In genomic region chr4:84805431-84805830, GRCm38 (mm10) we compare ENCODE assay signal across 18 mouse cellular contexts.
A peak's percentile ranks its signal among the peaks of the same experiment; 100 is the strongest.
DNase-seq lines count a peak whose midpoint lies in the region; ATAC-seq and TF ChIP-seq lines count a peak whose summit lies in the region.
"Had no signal": no experiment of that assay in that cellular context is flagged by ENCODE, and none has a peak within 500 bp of the region (broad histone marks: within the 10 kb centered on the region; RNA-seq: fewer than 3 reads in every experiment).

No protein-coding gene starts in this region.

- H3K36me3 ChIP-seq in limb, embryonic 14.5 days (ENCODE audit: control insufficient read depth, insufficient read depth, low read length) = no peaks in the 10 kb centered on the region
- H3K36me3 ChIP-seq in limb, embryonic 10.5 days = no peaks in the 10 kb centered on the region
- no peaks in the 10 kb centered on the region for H3K36me3 ChIP-seq in kidney, embryonic 15.5 days
- H3K36me3 ChIP-seq: embryonic facial prominence, embryonic 13.5 days; forebrain, embryonic 15.5 days had no signal

- no peak overlapping the region for H3K9ac ChIP-seq in limb, embryonic 14.5 days (ENCODE audit: low read depth, low read length, severe bottlenecking)
- H3K9ac ChIP-seq in kidney, embryonic 15.5 days = no peak overlapping the region
- H3K9ac ChIP-seq: embryonic facial prominence, embryonic 13.5 days; forebrain, embryonic 13.5 days; forebrain, embryonic 15.5 days; forebrain, postnatal 0 days had no signal

- H3K4me2 ChIP-seq in limb, embryonic 14.5 days (replicated peaks; ENCODE audit: low read depth, low read length, severe bottlenecking) = no peak overlapping the region
- no peak overlapping the region for H3K4me2 ChIP-seq in kidney, embryonic 15.5 days
- H3K4me2 ChIP-seq: embryonic facial prominence, embryonic 13.5 days; forebrain, embryonic 13.5 days; forebrain, embryonic 15.5 days had no signal

- no peak overlapping the region for H3K4me3 ChIP-seq in limb, embryonic 14.5 days (replicated peaks; ENCODE audit: low read length)
- H3K4me3 ChIP-seq in limb, embryonic 10.5 days = no peak overlapping the region
- no peak overlapping the region for H3K4me3 ChIP-seq in kidney, embryonic 15.5 days (replicated peaks)
- H3K4me3 ChIP-seq: embryonic facial prominence, embryonic 13.5 days; forebrain, embryonic 13.5 days; forebrain, embryonic 15.5 days had no signal

- WGBS in limb, embryonic 14.5 days = 77% methylated on average over 2 of the region's 2 CpGs
- WGBS in limb, embryonic 10.5 days = 98% methylated on average over 2 of the region's 2 CpGs
- 77% methylated on average over 2 of the region's 2 CpGs for WGBS in kidney, embryonic 15.5 days

- no peaks in the 10 kb centered on the region for H3K27me3 ChIP-seq in limb, embryonic 14.5 days (ENCODE audit: control insufficient read depth, insufficient read depth, low read length)
- H3K27me3 ChIP-seq in limb, embryonic 10.5 days (ENCODE audit: low read depth, poor library complexity, severe bottlenecking) = no peaks in the 10 kb centered on the region
- H3K27me3 ChIP-seq in kidney, embryonic 15.5 days = no peaks in the 10 kb centered on the region
- H3K27me3 ChIP-seq: embryonic facial prominence, embryonic 13.5 days; forebrain, embryonic 13.5 days; forebrain, embryonic 15.5 days had no signal

- no peak for TF ChIP-seq POLR2A in limb, embryonic 14.5 days (IDR thresholded peaks at IDR 0.05; ENCODE audit: borderline replicate concordance, extremely low read depth, insufficient read depth, insufficient read length)

- H3K4me1 ChIP-seq in limb, embryonic 14.5 days (ENCODE audit: control insufficient read depth, insufficient read depth, low read length) = peaks cover 7% of the 10 kb centered on the region
- no peaks in the 10 kb centered on the region for H3K4me1 ChIP-seq in limb, embryonic 10.5 days
- H3K4me1 ChIP-seq in kidney, embryonic 15.5 days = no peaks in the 10 kb centered on the region
- H3K4me1 ChIP-seq: embryonic facial prominence, embryonic 13.5 days; forebrain, embryonic 13.5 days; forebrain, embryonic 15.5 days had no signal

- H3K27ac ChIP-seq in limb, embryonic 14.5 days (replicated peaks; ENCODE audit: low read depth, low read length) = no peak overlapping the region
- no peak overlapping the region for H3K27ac ChIP-seq in limb, embryonic 10.5 days
- no peak overlapping the region for H3K27ac ChIP-seq in kidney, embryonic 15.5 days
- H3K27ac ChIP-seq: embryonic facial prominence, embryonic 13.5 days; forebrain, embryonic 13.5 days; forebrain, embryonic 15.5 days had no signal

- H3K9me3 ChIP-seq in limb, embryonic 14.5 days (ENCODE audit: control insufficient read depth, low read length) = no peaks in the 10 kb centered on the region
- H3K9me3 ChIP-seq in limb, embryonic 10.5 days (replicated peaks) = no peaks in the 10 kb centered on the region
- no peaks in the 10 kb centered on the region for H3K9me3 ChIP-seq in kidney, embryonic 15.5 days (replicated peaks)
- H3K9me3 ChIP-seq: embryonic facial prominence, embryonic 13.5 days; forebrain, embryonic 13.5 days; forebrain, embryonic 15.5 days had no signal

- DNase-seq in limb, embryonic 14.5 days (ENCODE audit: low spot score) = peak; percentile 74
- DNase-seq in limb, embryonic 10.5 days (ENCODE audit: low spot score) = no peak
- DNase-seq in urinary bladder, postnatal 14 days (ENCODE audit: low spot score) = peak; percentile 24
- DNase-seq in urinary bladder, adult 2 months (ENCODE audit: low spot score) = no peak
- DNase-seq: adrenal gland, adult 8-10 months; adrenal gland, postnatal 14 days; adrenal gland, postnatal 36 days; cerebellum, adult 11-12 months; cerebellum, adult 2 months; cerebellum, adult 9-10 months; cerebellum, postnatal 25 days; forebrain, postnatal 0 days had no signal

- ATAC-seq in limb, embryonic 14.5 days (ENCODE audit: low FRiP score, low read depth) = no peak
- no peak for ATAC-seq in kidney, embryonic 15.5 days (replicated peaks; ENCODE audit: low FRiP score)
- ATAC-seq: activated CD4-positive, CD25-positive, alpha-beta regulatory T cell, adult 4 months; forebrain, embryonic 13.5 days; forebrain, embryonic 15.5 days; forebrain, postnatal 0 days; Patski had no signal

Comparison
In these comparisons a context has a peak if more than half of its experiments do, and no peak if none do; other contexts are left out.
1. DNase-seq: peak in limb, embryonic 14.5 days (single experiment) and urinary bladder, postnatal 14 days (single experiment); none in limb, embryonic 10.5 days (single experiment) and urinary bladder, adult 2 months (single experiment).